In genomic region chrX:20819708-20820426, GRCm38 (mm10) we compare ENCODE assay signal across 8 mouse cellular contexts. TPM values are rescaled to one million over a fixed set of nuclear protein-coding genes. Genes with fewer than 3 reads are reported as not detected.
DNase-seq lines count a peak whose midpoint lies in the region; ATAC-seq and TF ChIP-seq lines count a peak whose summit lies in the region.

No protein-coding gene starts in this region.

- no peaks in the 10 kb centered on the region for H3K36me3 ChIP-seq in embryonic facial prominence, embryonic 12.5 days
- H3K36me3 ChIP-seq in heart, embryonic 11.5 days (ENCODE audit: control insufficient read depth, insufficient read depth, low read length): no peaks in the 10 kb centered on the region
- H3K36me3 ChIP-seq in kidney, embryonic 14.5 days (ENCODE audit: control insufficient read depth, insufficient read depth, low read length): no peaks in the 10 kb centered on the region
- no peaks in the 10 kb centered on the region for H3K36me3 ChIP-seq in liver, adult 2 months (ENCODE audit: control insufficient read depth, insufficient read depth, low read length)
- H3K36me3 ChIP-seq in midbrain, postnatal 0 days (ENCODE audit: insufficient read depth, low read length): no peaks in the 10 kb centered on the region
- H3K36me3 ChIP-seq in stomach, postnatal 0 days (ENCODE audit: control insufficient read depth, insufficient read depth, low read length): no peaks in the 10 kb centered on the region

- no peak for TF ChIP-seq EP300 in stomach, postnatal 0 days (optimal IDR thresholded peaks at IDR 0.05)

- H3K9me3 ChIP-seq in embryonic facial prominence, embryonic 12.5 days: no peaks in the 10 kb centered on the region
- no peaks in the 10 kb centered on the region for H3K9me3 ChIP-seq in heart, embryonic 11.5 days (replicated peaks; ENCODE audit: control insufficient read depth, low read length)
- H3K9me3 ChIP-seq in kidney, embryonic 14.5 days (ENCODE audit: control insufficient read depth, low read length): no peaks in the 10 kb centered on the region
- H3K9me3 ChIP-seq in midbrain, postnatal 0 days (ENCODE audit: low read length): no peaks in the 10 kb centered on the region
- no peaks in the 10 kb centered on the region for H3K9me3 ChIP-seq in stomach, postnatal 0 days (ENCODE audit: control insufficient read depth, low read length)

- TF ChIP-seq POLR2A in liver, adult 2 months (IDR thresholded peaks at IDR 0.05; ENCODE audit: extremely low read depth, insufficient read depth, low read length): no peak

- 54% methylated on average over 8 of the region's 8 CpGs for WGBS in embryonic facial prominence, embryonic 12.5 days
- WGBS in heart, embryonic 11.5 days (ENCODE audit: insufficient replicate concordance): 34% methylated on average over 7 of the region's 8 CpGs
- WGBS in kidney, embryonic 14.5 days: 50% methylated on average over 8 of the region's 8 CpGs
- WGBS in liver, adult 2 months: 6% methylated on average over 6 of the region's 8 CpGs
- 51% methylated on average over 8 of the region's 8 CpGs for WGBS in midbrain, postnatal 0 days
- 37% methylated on average over 7 of the region's 8 CpGs for WGBS in stomach, postnatal 0 days

- 0 out of 2 replicates have a peak overlapping the region, but pooled peaks have one; percentile 17 for H3K27ac ChIP-seq in embryonic facial prominence, embryonic 12.5 days
- H3K27ac ChIP-seq in heart, embryonic 11.5 days (ENCODE audit: low read depth, low read length): no peak overlapping the region
- H3K27ac ChIP-seq in kidney, embryonic 14.5 days (ENCODE audit: low read depth, low read length): peak overlapping the region; percentile 37; the same call in 1 of the 2 replicates
- H3K27ac ChIP-seq in liver, adult 2 months (replicated peaks; ENCODE audit: insufficient read depth, low read depth, low read length): no peak overlapping the region
- peak overlapping the region; percentile 82 for H3K27ac ChIP-seq in midbrain, postnatal 0 days (ENCODE audit: low read depth, low read length)
- peak overlapping the region; percentile 58; the same call in 1 of the 2 replicates for H3K27ac ChIP-seq in stomach, postnatal 0 days (replicated peaks)

- ATAC-seq in embryonic facial prominence, embryonic 12.5 days (ENCODE audit: insufficient number of reproducible peaks, insufficient read depth, low FRiP score, low TSS enrichment): 0 out of 2 replicates have a peak, but pooled peaks have one; percentile 41
- ATAC-seq in heart, embryonic 11.5 days (replicated peaks; ENCODE audit: insufficient number of reproducible peaks, low FRiP score, low TSS enrichment): no peak
- ATAC-seq in kidney, embryonic 14.5 days (ENCODE audit: low FRiP score, low TSS enrichment): peak; percentile 37; the same call in 1 of the 2 replicates
- ATAC-seq in midbrain, postnatal 0 days (ENCODE audit: low FRiP score): peak; percentile 75
- peak; percentile 68; the same call in 1 of the 2 replicates for ATAC-seq in stomach, postnatal 0 days (ENCODE audit: low FRiP score, low TSS enrichment)

- no peak overlapping the region for H3K9ac ChIP-seq in embryonic facial prominence, embryonic 12.5 days
- 0 out of 2 replicates have a peak overlapping the region, but pooled peaks have one; percentile 46 for H3K9ac ChIP-seq in heart, embryonic 11.5 days (ENCODE audit: low read depth, low read length)
- peak overlapping the region; percentile 37; the same call in 1 of the 2 replicates for H3K9ac ChIP-seq in kidney, embryonic 14.5 days (ENCODE audit: low read depth, low read length)
- H3K9ac ChIP-seq in liver, adult 2 months (ENCODE audit: low read depth, low read length): no peak overlapping the region
- H3K9ac ChIP-seq in midbrain, postnatal 0 days (replicated peaks; ENCODE audit: low read length, poor library complexity, severe bottlenecking): 0 out of 2 replicates have a peak overlapping the region, but pooled peaks have one; percentile 40
- peak overlapping the region; percentile 51 for H3K9ac ChIP-seq in stomach, postnatal 0 days (ENCODE audit: low read length)

- 0 out of 2 replicates have a peak overlapping the region, but pooled peaks have one; percentile 17 for H3K4me3 ChIP-seq in embryonic facial prominence, embryonic 12.5 days
- H3K4me3 ChIP-seq in heart, embryonic 11.5 days (ENCODE audit: low read depth, low read length): peak overlapping the region; percentile 28
- H3K4me3 ChIP-seq in kidney, embryonic 14.5 days (ENCODE audit: low read length): peak overlapping the region; percentile 18
- 0 out of 2 replicates have a peak overlapping the region, but pooled peaks have one; percentile 35 for H3K4me3 ChIP-seq in liver, adult 2 months (ENCODE audit: insufficient read depth, low read depth, low read length)
- H3K4me3 ChIP-seq in midbrain, postnatal 0 days (ENCODE audit: low read depth, low read length): peak overlapping the region; percentile 24
- H3K4me3 ChIP-seq in stomach, postnatal 0 days (ENCODE audit: low read depth, low read length): peak overlapping the region; percentile 30; the same call in 1 of the 2 replicates

- peak overlapping the region; percentile 43 for H3K4me2 ChIP-seq in embryonic facial prominence, embryonic 12.5 days (replicated peaks)
- peak overlapping the region; percentile 70 for H3K4me2 ChIP-seq in heart, embryonic 11.5 days
- H3K4me2 ChIP-seq in kidney, embryonic 14.5 days (replicated peaks; ENCODE audit: low read depth, low read length): peak overlapping the region; percentile 42
- peak overlapping the region; percentile 42 for H3K4me2 ChIP-seq in midbrain, postnatal 0 days (ENCODE audit: low read depth, low read length, poor library complexity, severe bottlenecking)
- H3K4me2 ChIP-seq in stomach, postnatal 0 days (replicated peaks; ENCODE audit: low read depth): peak overlapping the region; percentile 55

- no peaks in the 10 kb centered on the region for H3K79me2 ChIP-seq in liver, adult 2 months (ENCODE audit: control insufficient read depth, insufficient read depth, low read length)

- H3K27me3 ChIP-seq in embryonic facial prominence, embryonic 12.5 days: no peaks in the 10 kb centered on the region
- H3K27me3 ChIP-seq in heart, embryonic 11.5 days (ENCODE audit: control insufficient read depth, insufficient read depth, low read length): no peaks in the 10 kb centered on the region
- H3K27me3 ChIP-seq in kidney, embryonic 14.5 days (ENCODE audit: control insufficient read depth, insufficient read depth, low read length): no peaks in the 10 kb centered on the region
- H3K27me3 ChIP-seq in liver, adult 2 months (ENCODE audit: control insufficient read depth, insufficient read depth, low read length): no peaks in the 10 kb centered on the region
- no peaks in the 10 kb centered on the region for H3K27me3 ChIP-seq in midbrain, postnatal 0 days (ENCODE audit: insufficient read depth, low read length)
- H3K27me3 ChIP-seq in stomach, postnatal 0 days (ENCODE audit: control insufficient read depth, insufficient read depth, low read length): no peaks in the 10 kb centered on the region

- peak; percentile 57 for DNase-seq in A20 (ENCODE audit: low read depth, low spot score)
- DNase-seq in adrenal gland, postnatal 10 days: peak; percentile 74
- DNase-seq in liver, adult 2 months (ENCODE audit: extremely low read depth, low read depth, low spot score): peak; percentile 72
- DNase-seq in midbrain, postnatal 0 days (ENCODE audit: low spot score): peak; percentile 62
- DNase-seq in stomach, postnatal 0 days (ENCODE audit: low spot score): peak; percentile 55

- no peaks in the 10 kb centered on the region for H3K4me1 ChIP-seq in embryonic facial prominence, embryonic 12.5 days
- no peaks in the 10 kb centered on the region for H3K4me1 ChIP-seq in heart, embryonic 11.5 days (ENCODE audit: control insufficient read depth, insufficient read depth, low read length)
- H3K4me1 ChIP-seq in kidney, embryonic 14.5 days (ENCODE audit: control insufficient read depth, insufficient read depth, low read length): no peaks in the 10 kb centered on the region
- peaks cover 2% of the 10 kb centered on the region for H3K4me1 ChIP-seq in liver, adult 2 months (ENCODE audit: control insufficient read depth, insufficient read depth, low read length)
- no peaks in the 10 kb centered on the region for H3K4me1 ChIP-seq in midbrain, postnatal 0 days (ENCODE audit: insufficient read depth, low read length)
- H3K4me1 ChIP-seq in stomach, postnatal 0 days (replicated peaks; ENCODE audit: control insufficient read depth, insufficient read depth): no peaks in the 10 kb centered on the region

- TF ChIP-seq CTCF in liver, adult 2 months (IDR thresholded peaks at IDR 0.05; ENCODE audit: low read depth, low read length): peak; percentile 64
- peak; percentile 58 for TF ChIP-seq CTCF in midbrain, postnatal 0 days (IDR thresholded peaks at IDR 0.05)
- peak; percentile 64 for TF ChIP-seq CTCF in stomach, postnatal 0 days (IDR thresholded peaks at IDR 0.05; ENCODE audit: low read depth)

RNA-seq across cellular contexts. Expression of gene Araf, which starts 22.3 kb away (rescaled TPM):
- 100 to 1,000 TPM in 1 of 2 experiments, 10 to 100 TPM in 1; 85.2 to 118 TPM for total RNA-seq in adrenal gland, postnatal 10 days (2021)
- polyA plus RNA-seq in embryonic facial prominence, embryonic 12.5 days (2016; fragmentation: Nextera tagmentation; extraction: Ambion mirVana): 107 and 113 TPM in 2 replicates
- polyA plus RNA-seq in heart, embryonic 11.5 days (2014; fragmentation: Nextera tagmentation; extraction: Ambion mirVana): 94.5 and 103 TPM in 2 replicates
- polyA plus RNA-seq in kidney, embryonic 14.5 days (2014; fragmentation: Nextera tagmentation; extraction: Ambion mirVana): 94.0 and 103 TPM in 2 replicates
- 39.5 and 42.4 TPM in 2 replicates for total RNA-seq in liver, adult 2 months (2014; rRNA removed)
- polyA plus RNA-seq in liver, adult 2 months (2012; rRNA removed): 97.0 and 139 TPM in 2 replicates
- 262 and 315 TPM in 2 replicates for total RNA-seq in midbrain, postnatal 0 days (2014; rRNA removed)
- polyA plus RNA-seq in midbrain, postnatal 0 days (2015; fragmentation: Nextera tagmentation; extraction: Ambion mirVana): 424 and 456 TPM in 2 replicates
- 55.4 and 61.7 TPM in 2 replicates for polyA plus RNA-seq in stomach, postnatal 0 days (2015; fragmentation: Nextera tagmentation; extraction: Ambion mirVana)

RNA-seq across cellular contexts. Expression of gene Timp1, which starts 50.1 kb away (rescaled TPM):
- 10 to 100 TPM; 21.8 to 23.3 TPM for total RNA-seq in adrenal gland, postnatal 10 days (2021)
- polyA plus RNA-seq in embryonic facial prominence, embryonic 12.5 days (2016; fragmentation: Nextera tagmentation; extraction: Ambion mirVana): 16.0 and 17.9 TPM in 2 replicates
- polyA plus RNA-seq in heart, embryonic 11.5 days (2014; fragmentation: Nextera tagmentation; extraction: Ambion mirVana): 33.6 and 34.7 TPM in 2 replicates
- 23.1 and 28.7 TPM in 2 replicates for polyA plus RNA-seq in kidney, embryonic 14.5 days (2014; fragmentation: Nextera tagmentation; extraction: Ambion mirVana)
- not detected in 2 replicates for total RNA-seq in liver, adult 2 months (2014; rRNA removed)
- polyA plus RNA-seq in liver, adult 2 months (2012; rRNA removed): 0.28 and 0.72 TPM in 2 replicates
- total RNA-seq in midbrain, postnatal 0 days (2014; rRNA removed): 3.8 and 9.3 TPM in 2 replicates
- 3.2 and 4.1 TPM in 2 replicates for polyA plus RNA-seq in midbrain, postnatal 0 days (2015; fragmentation: Nextera tagmentation; extraction: Ambion mirVana)
- 11.7 and 18.8 TPM in 2 replicates for polyA plus RNA-seq in stomach, postnatal 0 days (2015; fragmentation: Nextera tagmentation; extraction: Ambion mirVana)

Comparison
In these comparisons a context has a peak if more than half of its experiments do, and no peak if none do; other contexts are left out.
1. H3K27ac ChIP-seq: peak in embryonic facial prominence, embryonic 12.5 days (single experiment), kidney, embryonic 14.5 days (single experiment), midbrain, postnatal 0 days (single experiment) and stomach, postnatal 0 days (single experiment); none in heart, embryonic 11.5 days (single experiment) and liver, adult 2 months (single experiment).
2. H3K9ac ChIP-seq: peak in heart, embryonic 11.5 days (single experiment), kidney, embryonic 14.5 days (single experiment), midbrain, postnatal 0 days (single experiment) and stomach, postnatal 0 days (single experiment); none in embryonic facial prominence, embryonic 12.5 days (single experiment) and liver, adult 2 months (single experiment).
3. Peak in every context shown above with its lines, with median percentiles within 50 percentile points of each other: DNase-seq, H3K4me2 ChIP-seq, H3K4me3 ChIP-seq and CTCF ChIP-seq.